Mouse (Mus musculus) limb, embryonic 12.5 days (tissue): Measurements from ENCODE around the gene Slc25a17. TPM values are rescaled to one million over a fixed set of nuclear protein-coding genes. Genes with fewer than 3 reads are reported as not detected.

Source experiments
- ATAC-seq: fragments of 200-750 bp; cut with Nextera tagmentation; 2 replicates; pipeline ENCODE4 v1.8.0; 2017; ENCODE audit warnings: low read depth, moderate TSS enrichment; ENCODE audit not compliant: insufficient number of reproducible peaks, insufficient read depth, low FRiP score, low TSS enrichment
- H3K27ac ChIP-seq: fragments of 300-500 bp; sonication (generic); 2 replicates; pipeline ENCODE4 v1.5.1; 2016; ENCODE audit warnings: mild to moderate bottlenecking, moderate library complexity
- H3K27me3 ChIP-seq: fragments of 300-500 bp; sonication (generic); 2 replicates; pipeline ENCODE4 v1.6.1; 2016; ENCODE audit warnings: mild to moderate bottlenecking, moderate library complexity
- H3K36me3 ChIP-seq: fragments of 300-500 bp; sonication (generic); 2 replicates; pipeline ENCODE4 v1.6.1; 2016; ENCODE audit warnings: mild to moderate bottlenecking, moderate library complexity
- H3K4me1 ChIP-seq: fragments of 300-500 bp; sonication (generic); replicated peaks from 2 replicates; pipeline ENCODE4 v1.6.1; 2016
- H3K4me2 ChIP-seq: fragments of 300-500 bp; sonication (generic); 2 replicates; pipeline ENCODE4 v1.6.1; 2016; ENCODE audit warnings: mild to moderate bottlenecking, moderate library complexity
- H3K4me3 ChIP-seq: fragments of 300-500 bp; sonication (generic); replicated peaks from 2 replicates; pipeline ENCODE4 v1.5.1; 2016; ENCODE audit warnings: mild to moderate bottlenecking
- H3K9ac ChIP-seq: fragments of 300-500 bp; sonication (generic); replicated peaks from 2 replicates; pipeline ENCODE4 v1.6.1; 2016; ENCODE audit warnings: mild to moderate bottlenecking, moderate library complexity
- H3K9me3 ChIP-seq: fragments of 300-500 bp; sonication (generic); 2 replicates; pipeline ENCODE4 v1.6.1; 2016; ENCODE audit warnings: mild to moderate bottlenecking, moderate library complexity
- WGBS: fragments of 180-500 bp; shearing (Covaris S2); methylation state at CpG from one replicate; pipeline ENCODE4 v1.1.7; 2016; 5-methylcytosine and 5-hydroxymethylcytosine counted together
- polyA plus RNA-seq: library from polyadenylated mRNA; unstranded; fragments of >200 nt; fragmentation: Nextera tagmentation; extraction: Ambion mirVana; gene quantifications from 2 replicates; pipeline ENCODE4 v1.2.1, GENCODE M21; 2016

Gene Slc25a17
- polyA plus RNA-seq, 1 experiment from 2014 or later = 109 TPM

DNA sequence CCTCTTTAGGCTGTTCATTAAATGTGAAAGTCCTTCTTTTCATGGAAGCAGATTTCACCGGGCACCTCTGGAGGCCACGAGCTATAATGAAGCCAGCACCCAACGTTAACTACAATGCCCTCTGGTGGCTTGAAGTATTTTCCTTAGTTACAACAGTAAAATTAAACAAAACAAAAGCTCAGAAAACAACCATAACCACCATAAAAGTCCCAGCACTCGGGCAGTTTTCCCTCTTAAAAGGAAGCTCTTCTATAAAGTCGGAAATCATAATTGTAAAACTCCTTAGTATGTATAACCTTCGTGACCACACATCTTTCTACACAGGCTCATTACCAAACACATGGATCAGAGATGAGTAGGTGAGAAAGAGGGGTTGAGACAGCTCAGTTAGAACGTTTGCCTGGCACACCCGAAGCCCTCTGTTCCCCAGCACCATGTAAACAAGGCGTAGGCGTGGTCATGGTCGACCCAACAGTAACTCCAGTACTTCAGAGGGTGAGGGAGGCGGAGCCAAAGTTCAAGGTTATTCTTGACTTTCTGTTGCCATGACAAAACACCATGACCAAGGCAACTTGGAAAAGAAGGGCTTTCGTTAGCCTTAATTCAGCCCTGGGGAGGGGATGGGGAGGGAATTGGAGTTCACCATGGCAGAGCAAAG is 58.3 kb downstream of the Slc25a17 start:
- peaks cover 9% of the 10 kb centered on the region; the same call in 1 of the 2 replicates for H3K4me1 ChIP-seq
- H3K36me3 ChIP-seq = no peaks in the 10 kb centered on the region
- no peak overlapping the region for H3K9ac ChIP-seq
- H3K9me3 ChIP-seq = peaks cover 5% of the 10 kb centered on the region; the same call in 1 of the 2 replicates
- no peaks in the 10 kb centered on the region for H3K27me3 ChIP-seq
- no peak for ATAC-seq
- no peak overlapping the region for H3K4me3 ChIP-seq
- no peak overlapping the region for H3K4me2 ChIP-seq
- 67% methylated on average over 13 of the region's 13 CpGs for WGBS
- no peak overlapping the region for H3K27ac ChIP-seq

DNA sequence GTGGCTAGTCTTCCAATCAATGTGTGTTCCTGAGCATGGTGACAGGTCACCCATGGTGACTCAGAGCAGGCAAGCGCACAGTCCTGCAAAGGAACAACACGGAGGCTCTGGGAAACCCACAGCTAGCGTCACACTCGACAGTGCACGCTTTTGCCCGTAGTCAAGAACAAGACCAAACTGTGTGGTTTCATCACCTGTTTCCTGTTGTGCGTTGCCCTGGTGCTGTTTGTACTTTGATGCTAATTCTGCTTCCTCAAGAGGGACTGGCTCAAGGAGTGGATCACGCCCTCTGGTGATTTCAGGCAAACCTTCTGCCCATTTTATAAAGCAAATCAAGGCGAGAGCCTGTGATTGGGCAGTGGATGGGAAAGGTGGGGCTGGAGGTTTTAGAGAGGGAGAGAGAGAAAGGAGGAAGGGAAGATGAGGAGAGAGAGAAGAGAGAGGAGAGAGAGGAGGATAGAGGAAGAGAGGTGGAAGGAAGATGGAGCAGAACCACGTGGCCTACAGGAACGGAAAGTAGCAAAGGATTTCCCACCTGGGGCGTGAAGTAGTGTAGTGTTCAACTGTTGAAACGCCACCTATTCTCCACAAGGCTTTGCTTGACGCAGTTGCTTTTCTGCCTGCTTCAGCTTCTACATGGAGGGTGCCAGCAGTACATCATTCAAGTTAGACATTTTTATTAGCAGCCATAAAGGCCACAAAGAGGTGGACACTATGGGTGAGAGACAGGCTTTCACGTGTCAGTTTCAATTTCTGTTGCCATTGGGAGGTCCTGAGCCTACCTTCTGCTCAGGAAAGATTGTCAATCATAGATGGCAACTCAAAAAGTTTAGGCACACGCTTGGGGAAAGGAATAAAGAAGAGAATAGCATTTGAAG is 59.2 kb downstream of the Slc25a17 start:
- Histone ChIP-seq H3K4me1 (peaks cover 9% of the 10 kb centered on the region; the same call in 1 of the 2 replicates), H3K4me3 (no peak overlapping the region), H3K9ac (no peak overlapping the region), H3K9me3 (peaks cover 5% of the 10 kb centered on the region; the same call in 1 of the 2 replicates), H3K36me3 (no peaks in the 10 kb centered on the region), H3K4me2 (no peak overlapping the region), H3K27me3 (no peaks in the 10 kb centered on the region), H3K27ac (no peak overlapping the region)
- 47% methylated on average over 16 of the region's 16 CpGs for WGBS
- no peak for ATAC-seq

DNA sequence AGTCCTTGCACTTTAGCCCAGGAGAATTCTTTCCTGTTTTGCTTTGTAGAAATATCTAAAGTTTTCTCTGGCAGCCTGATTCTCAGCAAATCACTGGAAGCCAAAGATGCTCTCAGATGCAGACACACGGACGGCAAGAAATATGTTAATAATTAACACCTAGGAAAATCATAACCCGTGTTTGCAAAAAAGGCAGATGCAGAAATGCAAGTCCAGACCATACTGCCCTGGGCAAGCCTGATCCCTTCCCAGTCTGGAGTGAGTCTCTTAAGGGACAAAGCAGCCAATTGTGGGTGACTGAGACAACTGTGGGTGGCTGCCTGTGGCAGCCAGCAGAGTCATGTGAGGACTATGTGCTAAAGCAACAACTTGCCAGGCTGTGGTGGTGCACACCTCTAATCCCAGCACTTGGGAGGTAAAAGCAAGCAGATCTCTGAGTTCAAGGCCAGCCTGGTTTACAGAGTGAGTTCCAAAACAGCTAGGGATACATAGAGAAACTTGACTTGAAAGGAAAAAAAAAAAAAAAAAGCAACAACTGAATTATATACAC is 60.0 kb downstream of the Slc25a17 start:
- no peaks in the 10 kb centered on the region for H3K36me3 ChIP-seq
- H3K4me1 ChIP-seq = peaks cover 9% of the 10 kb centered on the region; the same call in 1 of the 2 replicates
- H3K27ac ChIP-seq = no peak overlapping the region
- no peak overlapping the region for H3K4me3 ChIP-seq
- peaks cover 5% of the 10 kb centered on the region; the same call in 1 of the 2 replicates for H3K9me3 ChIP-seq
- H3K4me2 ChIP-seq = no peak overlapping the region
- ATAC-seq = no peak
- no peak overlapping the region for H3K9ac ChIP-seq
- 61% methylated on average over 3 of the region's 3 CpGs for WGBS
- H3K27me3 ChIP-seq = no peaks in the 10 kb centered on the region

DNA sequence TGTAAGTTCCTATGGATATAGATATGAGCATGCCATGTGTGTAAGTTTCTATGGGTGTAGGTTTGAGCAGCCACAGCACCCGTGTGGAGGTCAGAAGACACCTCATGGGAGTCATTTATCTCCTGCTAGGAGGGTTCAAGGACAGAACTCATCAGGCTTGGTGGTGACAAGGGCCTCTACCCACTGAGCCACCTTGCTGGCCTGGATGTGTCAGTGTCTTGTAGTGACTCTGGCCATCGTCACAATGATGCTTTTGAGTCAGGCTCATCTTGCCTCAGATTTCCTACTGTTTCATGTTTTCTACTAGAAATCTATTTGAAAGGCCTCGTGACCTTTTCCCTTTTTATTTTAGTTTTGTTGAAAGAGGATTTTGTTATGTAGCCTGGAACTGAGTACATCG is 61.1 kb downstream of the Slc25a17 start:
- ATAC-seq = no peak
- no peak overlapping the region for H3K27ac ChIP-seq
- WGBS = 87% methylated on average over 4 of the region's 4 CpGs
- no peaks in the 10 kb centered on the region for H3K27me3 ChIP-seq
- no peak overlapping the region for H3K4me3 ChIP-seq
- H3K9ac ChIP-seq = no peak overlapping the region
- peaks cover 5% of the 10 kb centered on the region; the same call in 1 of the 2 replicates for H3K9me3 ChIP-seq
- no peak overlapping the region for H3K4me2 ChIP-seq
- peaks cover 6% of the 10 kb centered on the region; the same call in 1 of the 2 replicates for H3K4me1 ChIP-seq
- H3K36me3 ChIP-seq = no peaks in the 10 kb centered on the region

DNA sequence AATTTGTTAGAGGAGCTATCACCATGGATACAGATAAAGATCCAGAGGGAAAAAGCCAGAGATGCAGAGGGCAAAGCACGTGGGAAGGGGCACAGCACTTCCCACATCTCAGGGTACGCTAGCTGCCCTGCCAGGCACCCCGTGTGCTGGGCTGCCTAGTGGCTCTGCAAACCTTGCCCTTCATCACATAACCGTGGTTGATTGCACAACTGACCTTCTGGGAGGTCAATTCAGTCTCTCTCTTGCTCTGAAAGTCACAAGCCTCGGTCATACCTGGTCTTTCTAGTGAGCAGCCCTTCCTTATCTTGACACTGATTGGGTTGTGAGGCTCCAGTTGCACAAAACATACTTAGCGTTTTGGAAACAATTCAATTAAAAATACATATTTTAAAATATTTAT is 62.4 kb downstream of the Slc25a17 start:
- 84% methylated on average over 6 of the region's 6 CpGs for WGBS
- no peaks in the 10 kb centered on the region for H3K27me3 ChIP-seq
- H3K4me3 ChIP-seq = no peak overlapping the region
- H3K9ac ChIP-seq = no peak overlapping the region
- peaks cover 5% of the 10 kb centered on the region; the same call in 1 of the 2 replicates for H3K9me3 ChIP-seq
- no peak for ATAC-seq
- no peak overlapping the region for H3K27ac ChIP-seq
- H3K36me3 ChIP-seq = no peaks in the 10 kb centered on the region
- H3K4me1 ChIP-seq = peaks cover 6% of the 10 kb centered on the region; the same call in 1 of the 2 replicates
- H3K4me2 ChIP-seq = no peak overlapping the region

DNA sequence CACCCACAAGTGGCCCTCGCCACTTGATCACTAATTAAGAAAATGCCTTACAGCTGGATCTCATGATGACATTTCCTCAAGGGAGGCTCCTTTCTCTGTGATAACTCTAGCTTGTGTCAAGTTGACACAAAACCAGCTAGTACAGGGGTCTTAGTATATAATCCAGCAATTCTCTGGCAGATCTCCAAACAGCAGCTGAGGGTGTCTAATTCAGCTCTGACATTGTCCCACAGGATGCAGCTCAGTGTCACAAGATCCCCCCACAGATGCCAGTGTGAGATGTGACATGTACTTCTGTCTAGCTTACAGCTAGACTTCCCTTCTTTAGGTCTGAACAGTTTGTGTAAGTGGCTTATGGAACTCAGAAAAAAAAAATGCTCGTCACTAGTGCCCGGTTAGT is 63.1 kb downstream of the Slc25a17 start:
- no peaks in the 10 kb centered on the region for H3K27me3 ChIP-seq

DNA sequence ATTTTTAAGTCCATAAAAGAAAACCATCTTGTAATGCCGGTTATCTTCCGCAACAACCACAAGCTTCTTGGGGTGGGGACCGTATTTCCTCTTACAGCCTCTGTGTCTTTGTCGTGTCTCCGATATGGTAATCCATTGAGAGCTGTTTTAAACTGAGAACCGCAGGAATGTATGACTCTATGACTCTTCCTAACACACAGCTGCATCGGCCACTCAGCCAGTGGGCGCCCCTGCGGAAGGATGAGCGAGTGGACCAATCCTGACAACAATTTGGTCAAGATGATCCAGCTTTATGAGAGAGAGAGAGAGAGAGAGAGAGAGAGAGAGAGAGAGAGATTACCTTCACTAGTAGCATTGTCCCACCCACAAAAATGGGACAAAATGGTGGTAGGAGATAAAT is 65.7 kb downstream of the Slc25a17 start:
- no peaks in the 10 kb centered on the region for H3K9me3 ChIP-seq
- no peak for ATAC-seq
- no peaks in the 10 kb centered on the region for H3K4me1 ChIP-seq
- H3K4me3 ChIP-seq = no peak overlapping the region
- no peak overlapping the region for H3K4me2 ChIP-seq
- H3K9ac ChIP-seq = no peak overlapping the region
- H3K27me3 ChIP-seq = no peaks in the 10 kb centered on the region
- H3K27ac ChIP-seq = no peak overlapping the region
- 95% methylated on average over 10 of the region's 10 CpGs for WGBS
- H3K36me3 ChIP-seq = no peaks in the 10 kb centered on the region

More for the DNA sequence above, 63.1 kb downstream of the Slc25a17 start:
- no peak overlapping the region for H3K4me2 ChIP-seq
- no peak overlapping the region for H3K27ac ChIP-seq
- no peak overlapping the region for H3K4me3 ChIP-seq
- no peaks in the 10 kb centered on the region for H3K9me3 ChIP-seq
- 82% methylated on average over 3 of the region's 3 CpGs for WGBS
- H3K36me3 ChIP-seq = no peaks in the 10 kb centered on the region
- no peak overlapping the region for H3K9ac ChIP-seq
- ATAC-seq = no peak
- H3K4me1 ChIP-seq = peaks cover 6% of the 10 kb centered on the region; the same call in 1 of the 2 replicates

DNA sequence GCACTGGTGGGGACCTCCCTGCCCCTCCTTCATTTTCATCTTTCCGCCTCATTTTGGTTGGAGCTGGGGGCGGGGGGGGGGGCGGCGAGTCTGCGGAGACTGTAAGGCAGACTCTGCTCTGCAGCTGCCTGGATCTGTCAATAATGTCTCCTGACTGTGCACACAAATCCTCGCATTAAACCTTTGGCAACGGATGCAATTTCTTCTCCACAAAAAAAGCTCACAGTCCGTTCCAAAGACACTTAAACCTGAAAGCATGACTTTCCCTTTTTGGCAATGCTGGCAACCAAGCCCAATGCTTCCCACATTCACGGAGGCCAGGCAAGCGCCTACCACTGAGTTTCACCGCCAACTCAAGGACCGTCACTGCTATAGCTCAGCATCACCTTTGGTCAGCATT is 66.2 kb downstream of the Slc25a17 start:
- H3K9ac ChIP-seq = no peak overlapping the region
- ATAC-seq = no peak
- no peak overlapping the region for H3K4me2 ChIP-seq
- H3K4me1 ChIP-seq = no peaks in the 10 kb centered on the region
- no peak overlapping the region for H3K4me3 ChIP-seq
- no peak overlapping the region for H3K27ac ChIP-seq
- H3K27me3 ChIP-seq = no peaks in the 10 kb centered on the region
- 76% methylated on average over 12 of the region's 12 CpGs for WGBS
- H3K9me3 ChIP-seq = no peaks in the 10 kb centered on the region
- H3K36me3 ChIP-seq = no peaks in the 10 kb centered on the region

DNA sequence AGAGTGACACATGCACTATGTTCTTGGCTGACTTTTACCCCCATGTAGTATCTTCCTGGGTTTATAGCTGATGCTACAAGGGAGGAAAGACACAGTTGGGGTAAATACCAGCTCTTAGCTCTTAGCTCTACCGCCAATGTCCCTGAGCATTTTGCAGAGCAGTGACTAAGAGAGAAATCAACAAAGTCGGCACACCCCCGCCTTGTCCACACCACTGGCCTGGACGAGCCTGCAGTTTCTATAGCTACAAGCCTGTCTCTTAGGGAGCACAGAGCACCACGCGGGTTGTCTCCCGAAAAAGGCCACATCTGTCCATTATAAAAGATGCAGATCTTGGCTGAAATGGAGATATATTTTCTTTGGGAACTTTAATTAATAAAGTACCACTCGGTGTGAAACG is 69.9 kb downstream of the Slc25a17 start:
- no peak overlapping the region for H3K9ac ChIP-seq
- H3K4me1 ChIP-seq = no peaks in the 10 kb centered on the region
- H3K9me3 ChIP-seq = no peaks in the 10 kb centered on the region
- H3K4me3 ChIP-seq = no peak overlapping the region
- no peaks in the 10 kb centered on the region for H3K36me3 ChIP-seq
- no peak overlapping the region for H3K27ac ChIP-seq
- H3K4me2 ChIP-seq = no peak overlapping the region
- H3K27me3 ChIP-seq = no peaks in the 10 kb centered on the region
- no peak for ATAC-seq
- 86% methylated on average over 9 of the region's 9 CpGs for WGBS

DNA sequence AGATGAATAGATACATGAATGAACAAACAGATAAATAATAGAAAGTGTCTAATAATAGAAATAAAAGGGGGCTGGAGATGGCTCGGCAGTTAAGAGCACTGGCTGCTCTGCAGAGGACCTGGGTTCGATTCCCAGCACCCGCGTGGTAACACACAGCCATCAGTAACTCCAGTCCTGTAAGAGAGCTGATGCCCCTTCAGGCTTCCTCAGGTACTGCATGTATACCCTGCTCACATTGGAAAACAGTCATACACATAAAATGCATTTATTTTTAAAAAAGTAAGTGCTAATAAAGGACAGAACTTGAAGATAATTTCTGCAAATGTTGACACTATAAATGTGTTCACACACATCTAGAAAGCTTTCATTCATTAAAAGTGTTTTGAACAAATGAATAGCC is 70.4 kb downstream of the Slc25a17 start:
- ATAC-seq = no peak
- Histone ChIP-seq H3K4me1 (no peaks in the 10 kb centered on the region), H3K4me2 (no peak overlapping the region), H3K9ac (no peak overlapping the region), H3K9me3 (no peaks in the 10 kb centered on the region), H3K27me3 (no peaks in the 10 kb centered on the region), H3K27ac (no peak overlapping the region), H3K36me3 (no peaks in the 10 kb centered on the region), H3K4me3 (no peak overlapping the region)
- 88% methylated on average over 4 of the region's 4 CpGs for WGBS

DNA sequence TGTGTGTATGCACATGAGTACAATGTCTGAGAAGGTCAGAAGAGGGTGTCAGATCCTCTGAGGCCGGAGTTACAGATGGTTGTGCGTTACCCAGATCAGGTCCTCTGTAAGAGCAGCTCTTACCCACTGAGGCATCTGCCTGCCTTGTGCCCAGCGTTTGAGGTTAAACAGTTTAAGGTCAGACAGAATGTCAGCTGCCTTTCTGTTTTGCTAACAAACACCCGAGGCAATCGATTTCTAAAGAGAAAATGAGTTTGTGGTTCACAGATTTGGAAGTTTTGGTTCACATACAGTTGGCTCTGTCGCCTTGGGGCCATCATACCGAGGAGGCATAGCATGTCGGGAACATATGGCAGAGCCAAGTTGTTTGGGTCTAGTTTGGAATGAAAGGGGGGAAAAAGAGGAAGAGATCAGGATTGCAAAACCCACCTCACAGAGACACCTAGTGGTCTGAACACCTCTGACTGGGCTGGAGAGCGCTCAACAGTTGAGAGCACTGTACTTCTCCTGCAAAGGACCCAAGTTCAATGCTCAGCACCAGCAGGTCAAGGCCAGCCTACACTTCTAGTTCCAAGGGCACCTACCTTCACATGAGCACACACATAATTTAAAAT is 76.4 kb downstream of the Slc25a17 start:
- ATAC-seq = no peak
- 76% methylated on average over 9 of the region's 9 CpGs for WGBS
- Histone ChIP-seq H3K4me2 (no peak overlapping the region), H3K4me1 (peaks cover 6% of the 10 kb centered on the region; the same call in 1 of the 2 replicates), H3K4me3 (no peak overlapping the region), H3K27ac (no peak overlapping the region), H3K9ac (no peak overlapping the region), H3K9me3 (no peaks in the 10 kb centered on the region), H3K27me3 (no peaks in the 10 kb centered on the region), H3K36me3 (no peaks in the 10 kb centered on the region)
